Mouse (Mus musculus) left cerebral cortex, adult 11 months (tissue): ENCODE results near the gene Gm21866.
"Not testable (repeated sequence)": the region's sequence is repeated elsewhere in the genome, so short reads cannot be mapped to it uniquely, and the experiment has no call there.

Experiments used
- DNase-seq: peaks from one replicate; pipeline ENCODE4 v3.0.0; 2022; ENCODE audit warnings: low spot score

Gene Gm21866

GRCm38 (mm10) chrY:13465479-13465878 lies at the start of gene Gm21866:
Gene Gm21866, minus strand, starts transcription at chrY:13465579.
- not testable (repeated sequence) for DNase-seq

- DNase-seq: not testable (repeated sequence)
These were observed 28.3 kb upstream of the Gm21866 start, which contains the start of gene Gm20773 for GRCm38 (mm10) chrY:13493726-13494125. Gene Gm20773, plus strand, starts transcription at chrY:13494026.
